Mouse (Mus musculus): ENCODE results near the gene Nav2.

Gene Nav2

GRCm38 (mm10) chr7:48888751-48889150, 19.8 kb upstream of the Nav2 start:
- CTCF ChIA-PET = no interaction called here

GRCm38 (mm10) chr7:48891029-48891428, 17.5 kb upstream of the Nav2 start:
- CTCF ChIA-PET = no interaction called here

- CTCF ChIA-PET = no interaction called here
These were observed 15.4 kb upstream of the Nav2 start for GRCm38 (mm10) chr7:48893093-48893492.

- CTCF ChIA-PET = interaction anchor here (0.6 to 0.7 kb wide), 2 partner anchors 20 to 45 kb away, joined by 3 to 4 read pairs; no protein-coding TSS in a partner anchor
These were observed 14.4 kb upstream of the Nav2 start for GRCm38 (mm10) chr7:48894152-48894551.

GRCm38 (mm10) chr7:48894763-48895162, 13.8 kb upstream of the Nav2 start:
- CTCF ChIA-PET = interaction anchor here (0.7 kb wide), 1 partner anchor 44 kb away, joined by 4 read pairs; no protein-coding TSS in a partner anchor

- CTCF ChIA-PET = no interaction called here
These were observed 13.0 kb upstream of the Nav2 start for GRCm38 (mm10) chr7:48895475-48895874.

- CTCF ChIA-PET = interaction anchor here (1.0 kb wide), 1 partner anchor 221 kb away, joined by 3 read pairs; no protein-coding TSS in a partner anchor
These were observed 12.5 kb upstream of the Nav2 start for GRCm38 (mm10) chr7:48896051-48896450.

GRCm38 (mm10) chr7:48897539-48898163, 10.9 kb upstream of the Nav2 start:
- CTCF ChIA-PET = no interaction called here

- CTCF ChIA-PET = no interaction called here
These were observed 10.1 kb upstream of the Nav2 start for GRCm38 (mm10) chr7:48898416-48898815.

GRCm38 (mm10) chr7:48900408-48901167, 7.9 kb upstream of the Nav2 start:
- CTCF ChIA-PET = no interaction called here

- CTCF ChIA-PET = no interaction called here
These were observed 6.1 kb upstream of the Nav2 start for GRCm38 (mm10) chr7:48902454-48902853.

GRCm38 (mm10) chr7:48909342-48909671, 791 bp downstream of the Nav2 start:
- CTCF ChIA-PET = no interaction called here

- CTCF ChIA-PET = no interaction called here
These were observed 1.8 kb downstream of the Nav2 start for GRCm38 (mm10) chr7:48910282-48910681.

GRCm38 (mm10) chr7:48911146-48911545, 2.6 kb downstream of the Nav2 start:
- CTCF ChIA-PET = no interaction called here

- CTCF ChIA-PET = no interaction called here
These were observed 6.4 kb downstream of the Nav2 start for GRCm38 (mm10) chr7:48914630-48915506.

GRCm38 (mm10) chr7:48917463-48917862, 8.9 kb downstream of the Nav2 start:
- CTCF ChIA-PET = no interaction called here

GRCm38 (mm10) chr7:48917988-48918387, 9.5 kb downstream of the Nav2 start:
- CTCF ChIA-PET = no interaction called here

- CTCF ChIA-PET = no interaction called here
These were observed 9.9 kb downstream of the Nav2 start for GRCm38 (mm10) chr7:48918389-48918788.

GRCm38 (mm10) chr7:48923620-48924019, 15.1 kb downstream of the Nav2 start:
- CTCF ChIA-PET = no interaction called here

- CTCF ChIA-PET = no interaction called here
These were observed 16.7 kb downstream of the Nav2 start for GRCm38 (mm10) chr7:48925214-48925613.

GRCm38 (mm10) chr7:48928364-48928763, 19.8 kb downstream of the Nav2 start:
- CTCF ChIA-PET = interaction anchor here (0.5 kb wide), 1 partner anchor 16 kb away, joined by 3 read pairs; no protein-coding TSS in a partner anchor

- CTCF ChIA-PET = no interaction called here
These were observed 21.9 kb downstream of the Nav2 start for GRCm38 (mm10) chr7:48930399-48930798.

Measured in spleen, embryonic (tissue).